Mouse (Mus musculus) midbrain, embryonic 15.5 days (tissue): ENCODE data around the gene Slc15a5. TPM values are rescaled to one million over a fixed set of nuclear protein-coding genes. Genes with fewer than 3 reads are reported as not detected.

Source experiments
- ATAC-seq: fragments of 200-750 bp; cut with Nextera tagmentation; replicated peaks from 2 replicates; pipeline ENCODE4 v1.8.0; 2017; ENCODE audit warnings: moderate TSS enrichment
- H3K27ac ChIP-seq: fragments of 300-500 bp; sonication (generic); 2 replicates; pipeline ENCODE4 v1.5.1; 2015; ENCODE audit warnings: mild to moderate bottlenecking, inconsistent platforms
- H3K27me3 ChIP-seq: fragments of 300-500 bp; sonication (generic); replicated peaks from 2 replicates; pipeline ENCODE4 v1.6.1; 2015; ENCODE audit warnings: inconsistent platforms
- H3K36me3 ChIP-seq: fragments of 300-500 bp; sonication (generic); replicated peaks from 2 replicates; pipeline ENCODE4 v1.6.1; 2015; ENCODE audit warnings: inconsistent platforms
- H3K4me1 ChIP-seq: fragments of 300-500 bp; sonication (generic); 2 replicates; pipeline ENCODE4 v1.6.1; 2015; ENCODE audit warnings: inconsistent platforms
- H3K4me2 ChIP-seq: fragments of 300-500 bp; sonication (generic); 2 replicates; pipeline ENCODE4 v1.6.1; 2015; ENCODE audit warnings: inconsistent platforms, mild to moderate bottlenecking, moderate library complexity
- H3K4me3 ChIP-seq: fragments of 300-500 bp; sonication (generic); 2 replicates; pipeline ENCODE4 v1.5.1; 2015; ENCODE audit warnings: mild to moderate bottlenecking, inconsistent platforms
- H3K9ac ChIP-seq: fragments of 300-500 bp; sonication (generic); 2 replicates; pipeline ENCODE4 v1.6.1; 2015; ENCODE audit warnings: mild to moderate bottlenecking, inconsistent platforms
- H3K9me3 ChIP-seq: fragments of 300-500 bp; sonication (generic); 2 replicates; pipeline ENCODE4 v1.6.1; 2016; ENCODE audit warnings: inconsistent platforms
- WGBS: fragments of 180-500 bp; shearing (Covaris S2); methylation state at CpG from one replicate; pipeline ENCODE4 v1.1.7; 2015; ENCODE audit warnings: mixed read lengths; 5-methylcytosine and 5-hydroxymethylcytosine counted together
- polyA plus RNA-seq: library from polyadenylated mRNA; unstranded; fragments of >200 nt; fragmentation: Nextera tagmentation; extraction: Ambion mirVana; gene quantifications from 2 replicates; pipeline ENCODE4 v1.2.1, GENCODE M21; 2015

Slc15a5 gene
- polyA plus RNA-seq, 1 experiment from 2014 or later: not detected

- ATAC-seq: no peak
- WGBS: 94% methylated on average over 2 of the region's 2 CpGs
These were observed 34.4 kb downstream of the Slc15a5 start for GRCm38 (mm10) chr6:138045364-138045763.

GRCm38 (mm10) chr6:138042891-138043290 is 36.8 kb downstream of the Slc15a5 start:
- WGBS: 91% methylated on average over 5 of the region's 5 CpGs
- no peak overlapping the region for H3K4me2 ChIP-seq
- ATAC-seq: no peak

More at GRCm38 (mm10) chr6:138045364-138045763, 34.4 kb downstream of the Slc15a5 start:
- no peaks in the 10 kb centered on the region for H3K4me1 ChIP-seq
- H3K9ac ChIP-seq: no peak overlapping the region
- no peak overlapping the region for H3K4me3 ChIP-seq
- H3K27me3 ChIP-seq: no peaks in the 10 kb centered on the region
- H3K4me2 ChIP-seq: no peak overlapping the region
- no peaks in the 10 kb centered on the region for H3K9me3 ChIP-seq
- H3K36me3 ChIP-seq: no peaks in the 10 kb centered on the region
- H3K27ac ChIP-seq: no peak overlapping the region

GRCm38 (mm10) chr6:138041865-138042264 is 37.9 kb downstream of the Slc15a5 start:
- WGBS: 89% methylated on average over 4 of the region's 4 CpGs
- H3K9me3 ChIP-seq: no peaks in the 10 kb centered on the region
- no peaks in the 10 kb centered on the region for H3K4me1 ChIP-seq
- H3K9ac ChIP-seq: no peak overlapping the region
- ATAC-seq: no peak
- no peak overlapping the region for H3K27ac ChIP-seq
- H3K4me3 ChIP-seq: no peak overlapping the region
- no peaks in the 10 kb centered on the region for H3K27me3 ChIP-seq
- no peaks in the 10 kb centered on the region for H3K36me3 ChIP-seq
- H3K4me2 ChIP-seq: no peak overlapping the region

More at GRCm38 (mm10) chr6:138042891-138043290, 36.8 kb downstream of the Slc15a5 start:
- no peaks in the 10 kb centered on the region for H3K9me3 ChIP-seq
- H3K36me3 ChIP-seq: no peaks in the 10 kb centered on the region
- H3K4me1 ChIP-seq: no peaks in the 10 kb centered on the region
- no peak overlapping the region for H3K4me3 ChIP-seq
- no peak overlapping the region for H3K27ac ChIP-seq
- H3K27me3 ChIP-seq: no peaks in the 10 kb centered on the region
- no peak overlapping the region for H3K9ac ChIP-seq

- Histone ChIP-seq H3K36me3 (no peaks in the 10 kb centered on the region), H3K27me3 (no peaks in the 10 kb centered on the region), H3K4me3 (no peak overlapping the region), H3K27ac (no peak overlapping the region), H3K9ac (no peak overlapping the region), H3K4me2 (no peak overlapping the region), H3K9me3 (no peaks in the 10 kb centered on the region), H3K4me1 (no peaks in the 10 kb centered on the region)
- ATAC-seq: no peak
- 89% methylated on average over 5 of the region's 5 CpGs for WGBS
These were observed 42.1 kb downstream of the Slc15a5 start for GRCm38 (mm10) chr6:138037587-138037986.

GRCm38 (mm10) chr6:138036891-138037290 is 42.8 kb downstream of the Slc15a5 start:
- H3K9ac ChIP-seq: no peak overlapping the region
- H3K9me3 ChIP-seq: no peaks in the 10 kb centered on the region
- no peak for ATAC-seq
- no peak overlapping the region for H3K4me2 ChIP-seq
- H3K36me3 ChIP-seq: no peaks in the 10 kb centered on the region
- no peaks in the 10 kb centered on the region for H3K4me1 ChIP-seq
- H3K27ac ChIP-seq: no peak overlapping the region
- no peaks in the 10 kb centered on the region for H3K27me3 ChIP-seq
- WGBS: 90% methylated on average over 12 of the region's 12 CpGs
- H3K4me3 ChIP-seq: no peak overlapping the region

- no peaks in the 10 kb centered on the region for H3K27me3 ChIP-seq
- no peak overlapping the region for H3K9ac ChIP-seq
- ATAC-seq: no peak
- H3K4me1 ChIP-seq: no peaks in the 10 kb centered on the region
- no peak overlapping the region for H3K4me3 ChIP-seq
- H3K36me3 ChIP-seq: no peaks in the 10 kb centered on the region
- no peak overlapping the region for H3K4me2 ChIP-seq
- H3K27ac ChIP-seq: no peak overlapping the region
- no peaks in the 10 kb centered on the region for H3K9me3 ChIP-seq
These were observed 62.8 kb downstream of the Slc15a5 start for GRCm38 (mm10) chr6:138016898-138017297.

- 79% methylated on average over 16 of the region's 16 CpGs for WGBS
- H3K9ac ChIP-seq: no peak overlapping the region
- no peaks in the 10 kb centered on the region for H3K4me1 ChIP-seq
- H3K4me3 ChIP-seq: no peak overlapping the region
- H3K27ac ChIP-seq: no peak overlapping the region
- H3K4me2 ChIP-seq: no peak overlapping the region
- H3K27me3 ChIP-seq: no peaks in the 10 kb centered on the region
- H3K36me3 ChIP-seq: no peaks in the 10 kb centered on the region
- no peak for ATAC-seq
- no peaks in the 10 kb centered on the region for H3K9me3 ChIP-seq
These were observed 64.6 kb downstream of the Slc15a5 start for GRCm38 (mm10) chr6:138014976-138015674.

- no peaks in the 10 kb centered on the region for H3K4me1 ChIP-seq
- H3K27ac ChIP-seq: no peak overlapping the region
- ATAC-seq: no peak
- WGBS: 69% methylated on average over 6 of the region's 6 CpGs
- H3K27me3 ChIP-seq: no peaks in the 10 kb centered on the region
- no peaks in the 10 kb centered on the region for H3K9me3 ChIP-seq
- no peaks in the 10 kb centered on the region for H3K36me3 ChIP-seq
- no peak overlapping the region for H3K4me3 ChIP-seq
- no peak overlapping the region for H3K9ac ChIP-seq
- H3K4me2 ChIP-seq: no peak overlapping the region
These were observed 67.8 kb downstream of the Slc15a5 start for GRCm38 (mm10) chr6:138011955-138012354.

GRCm38 (mm10) chr6:138007705-138008104 is 72.0 kb downstream of the Slc15a5 start:
- Histone ChIP-seq H3K27ac (no peak overlapping the region), H3K4me3 (no peak overlapping the region), H3K27me3 (no peaks in the 10 kb centered on the region), H3K9me3 (no peaks in the 10 kb centered on the region), H3K9ac (no peak overlapping the region), H3K4me2 (no peak overlapping the region), H3K36me3 (no peaks in the 10 kb centered on the region), H3K4me1 (no peaks in the 10 kb centered on the region)
- WGBS: 83% methylated on average over 6 of the region's 6 CpGs
- no peak for ATAC-seq

- 86% methylated on average over 27 of the region's 27 CpGs for WGBS
- Histone ChIP-seq H3K27me3 (no peaks in the 10 kb centered on the region), H3K4me1 (no peaks in the 10 kb centered on the region), H3K27ac (no peak overlapping the region), H3K9ac (no peak overlapping the region), H3K4me2 (no peak overlapping the region), H3K9me3 (no peaks in the 10 kb centered on the region), H3K4me3 (no peak overlapping the region), H3K36me3 (no peaks in the 10 kb centered on the region)
- ATAC-seq: no peak
These were observed 73.0 kb downstream of the Slc15a5 start for GRCm38 (mm10) chr6:138006525-138007251.

GRCm38 (mm10) chr6:137989853-137990252 is 89.9 kb downstream of the Slc15a5 start:
- ATAC-seq: no peak
- Histone ChIP-seq H3K36me3 (no peaks in the 10 kb centered on the region), H3K27me3 (no peaks in the 10 kb centered on the region), H3K4me3 (no peak overlapping the region), H3K4me2 (no peak overlapping the region), H3K4me1 (no peaks in the 10 kb centered on the region), H3K9me3 (no peaks in the 10 kb centered on the region), H3K9ac (no peak overlapping the region), H3K27ac (no peak overlapping the region)

- Histone ChIP-seq H3K9me3 (no peaks in the 10 kb centered on the region), H3K4me1 (no peaks in the 10 kb centered on the region), H3K36me3 (no peaks in the 10 kb centered on the region), H3K4me3 (no peak overlapping the region), H3K27me3 (no peaks in the 10 kb centered on the region), H3K27ac (no peak overlapping the region), H3K9ac (no peak overlapping the region), H3K4me2 (no peak overlapping the region)
- 93% methylated on average over 6 of the region's 6 CpGs for WGBS
- no peak for ATAC-seq
These were observed 94.5 kb downstream of the Slc15a5 start for GRCm38 (mm10) chr6:137985169-137985568.
